Mouse (Mus musculus): ENCODE results near the gene Tuba8.

The Tuba8 gene

GRCm38 (mm10) chr6:121226744-121227143, 16.2 kb downstream of the Tuba8 start:
- DNase-seq (ENCODE audit: low read depth, low spot score) = no peak

GRCm38 (mm10) chr6:121228421-121228820, 17.9 kb downstream of the Tuba8 start:
- DNase-seq (ENCODE audit: low read depth, low spot score) = no peak

DNA sequence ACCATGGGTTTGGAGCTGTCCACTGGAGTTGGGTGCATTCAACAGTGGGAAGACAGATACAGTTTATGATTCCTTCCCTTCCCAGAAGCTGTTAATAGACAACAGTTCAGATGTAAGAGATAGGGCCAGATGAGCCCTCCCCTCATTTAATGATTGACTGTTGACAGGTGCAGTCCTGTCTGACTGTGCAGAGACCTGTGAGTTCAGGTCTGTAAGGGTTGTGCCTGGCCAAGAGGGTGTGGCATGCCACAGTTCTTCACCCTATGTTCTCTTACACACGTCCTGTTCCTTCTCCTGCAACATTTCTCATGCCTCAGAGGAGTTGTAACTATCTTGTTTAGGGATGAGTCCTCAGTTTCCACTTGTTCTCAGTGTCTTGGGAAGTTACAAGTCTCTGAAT, 22.2 kb downstream of the Tuba8 start:
- no peak for DNase-seq (ENCODE audit: low read depth, low spot score)

DNA sequence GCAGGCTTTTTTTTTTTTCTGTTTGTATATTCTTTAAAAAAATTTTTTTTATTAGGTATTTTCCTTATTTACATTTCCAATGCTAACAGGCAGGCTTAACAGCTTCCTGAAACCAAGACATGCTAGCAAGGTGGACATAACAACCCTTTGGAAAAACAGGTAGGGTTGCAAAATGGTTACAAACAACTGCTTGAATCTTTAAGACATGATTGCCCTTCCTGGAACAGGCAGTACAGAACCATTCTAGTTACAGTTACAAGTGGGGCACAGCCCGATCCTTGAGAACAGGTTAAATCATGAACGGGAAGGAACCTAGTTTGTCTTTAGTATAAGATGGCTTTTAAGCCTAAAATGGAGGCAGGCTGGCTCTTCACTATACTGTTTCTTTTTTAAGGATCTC, 25.9 kb downstream of the Tuba8 start:
- no peak for DNase-seq (ENCODE audit: low read depth, low spot score)

GRCm38 (mm10) chr6:121238209-121238608, 27.7 kb downstream of the Tuba8 start:
- DNase-seq (ENCODE audit: low read depth, low spot score) = no peak

GRCm38 (mm10) chr6:121241780-121242179, 31.3 kb downstream of the Tuba8 start:
- DNase-seq (ENCODE audit: low read depth, low spot score) = no peak

- DNase-seq (ENCODE audit: low read depth, low spot score) = no peak
Observed at GRCm38 (mm10) chr6:121243161-121243560, 32.7 kb downstream of the Tuba8 start.

- peak; percentile 8 for DNase-seq (ENCODE audit: low read depth, low spot score)
Observed at GRCm38 (mm10) chr6:121245127-121246036, 34.9 kb downstream of the Tuba8 start, which contains the start of gene Usp18. Usp18 (plus strand) TSS chr6:121245906.

DNA sequence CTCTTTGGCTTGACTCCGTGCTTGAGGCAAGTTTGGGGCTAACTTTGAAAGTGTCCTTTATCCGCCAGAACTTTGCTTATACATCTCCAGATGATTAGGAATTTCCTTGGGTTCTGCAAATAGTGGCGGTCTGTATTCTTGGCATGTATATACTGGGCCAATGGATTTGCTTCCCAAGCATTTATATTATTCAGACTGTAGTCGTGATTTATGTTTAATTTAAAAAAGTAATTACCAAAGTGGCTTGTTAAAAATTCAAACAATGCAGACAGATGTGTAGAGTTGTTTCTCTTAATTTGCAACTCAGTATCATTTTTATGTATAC, 35.5 kb downstream of the Tuba8 start:
- no peak for DNase-seq (ENCODE audit: low read depth, low spot score)

GRCm38 (mm10) chr6:121250406-121250805, 39.9 kb downstream of the Tuba8 start:
- no peak for DNase-seq (ENCODE audit: low read depth, low spot score)

- no peak for DNase-seq (ENCODE audit: low read depth, low spot score)
Observed at GRCm38 (mm10) chr6:121251256-121251655, 40.8 kb downstream of the Tuba8 start.

DNA sequence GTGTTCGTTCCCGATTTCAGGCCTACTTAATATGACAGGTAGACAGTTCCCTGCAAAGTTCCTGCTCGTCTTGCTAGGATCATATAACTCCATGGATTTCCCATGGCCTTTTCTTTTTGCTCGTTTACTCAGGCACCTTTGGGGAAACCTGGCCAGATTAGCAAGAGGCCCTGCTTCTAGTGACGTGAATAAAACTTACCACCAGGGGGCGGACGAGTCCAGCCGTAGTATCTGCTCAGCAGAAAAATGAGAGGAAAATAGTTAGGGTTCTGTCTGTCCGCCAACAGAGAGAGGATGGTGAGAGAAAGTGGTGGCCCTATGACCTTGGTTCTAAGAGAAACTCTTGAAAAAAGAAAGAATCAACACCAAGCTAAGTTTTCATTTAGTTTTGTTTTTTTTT, 50.1 kb downstream of the Tuba8 start:
- DNase-seq (ENCODE audit: low read depth, low spot score) = no peak

DNA sequence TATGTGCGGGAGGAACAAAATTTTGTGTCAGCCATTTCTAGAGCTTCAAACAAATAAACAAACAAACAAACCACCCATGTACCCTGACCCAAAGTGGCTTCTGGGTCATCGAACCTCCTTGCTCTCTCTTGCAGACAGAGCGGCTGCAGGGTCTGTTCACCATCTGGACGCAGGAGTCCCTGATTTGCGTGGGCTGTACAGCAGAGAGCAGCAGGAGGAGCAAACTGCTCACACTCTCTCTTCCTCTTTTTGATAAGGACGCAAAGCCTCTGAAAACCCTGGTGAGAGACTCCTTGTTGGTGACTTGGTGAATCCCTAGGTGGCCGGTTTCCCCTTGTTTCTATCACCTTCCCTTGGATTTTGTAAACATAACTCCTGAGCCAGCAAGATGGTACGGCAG, 50.7 kb downstream of the Tuba8 start:
- no peak for DNase-seq (ENCODE audit: low read depth, low spot score)

GRCm38 (mm10) chr6:121262004-121262403, 51.5 kb downstream of the Tuba8 start:
- no peak for DNase-seq (ENCODE audit: low read depth, low spot score)

DNA sequence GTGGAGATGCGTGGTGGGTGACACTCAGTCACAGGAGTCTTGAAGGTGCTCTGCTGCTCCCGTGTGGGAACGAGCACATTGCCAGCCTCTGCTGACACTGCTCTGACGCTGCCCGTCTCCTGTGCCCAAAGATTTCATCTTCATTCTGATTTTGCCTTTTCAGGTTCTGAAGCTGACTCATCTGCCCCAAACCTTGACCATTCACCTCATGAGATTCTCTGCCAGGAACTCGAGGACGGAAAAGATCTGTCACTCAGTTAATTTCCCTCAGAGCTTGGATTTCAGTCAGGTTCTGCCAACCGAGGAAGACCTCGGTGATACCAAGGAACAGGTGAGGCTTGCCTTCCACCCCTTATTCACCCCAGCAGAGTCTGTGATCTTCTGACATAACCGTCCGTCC, 52.0 kb downstream of the Tuba8 start:
- DNase-seq (ENCODE audit: low read depth, low spot score) = no peak

GRCm38 (mm10) chr6:121270156-121270555, 59.7 kb downstream of the Tuba8 start:
- DNase-seq (ENCODE audit: low read depth, low spot score) = no peak

DNA sequence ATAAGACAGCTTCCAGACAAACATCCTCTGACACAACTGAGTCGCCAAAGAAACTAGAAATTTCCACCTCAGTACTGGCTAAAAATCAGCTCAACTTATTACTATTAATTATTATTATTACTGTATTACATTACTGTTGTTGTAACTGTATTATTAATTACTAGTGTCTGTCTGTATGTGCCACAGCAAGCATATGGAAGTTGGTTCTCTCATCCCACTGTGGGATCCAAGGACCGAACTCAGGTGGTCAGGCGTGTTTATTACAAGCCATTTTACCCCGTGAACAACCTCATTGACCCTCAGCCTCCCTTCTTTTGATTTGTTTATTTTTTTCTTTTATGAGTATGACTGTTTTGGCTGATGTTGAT, 61.2 kb downstream of the Tuba8 start:
- DNase-seq (ENCODE audit: low read depth, low spot score) = no peak

DNA sequence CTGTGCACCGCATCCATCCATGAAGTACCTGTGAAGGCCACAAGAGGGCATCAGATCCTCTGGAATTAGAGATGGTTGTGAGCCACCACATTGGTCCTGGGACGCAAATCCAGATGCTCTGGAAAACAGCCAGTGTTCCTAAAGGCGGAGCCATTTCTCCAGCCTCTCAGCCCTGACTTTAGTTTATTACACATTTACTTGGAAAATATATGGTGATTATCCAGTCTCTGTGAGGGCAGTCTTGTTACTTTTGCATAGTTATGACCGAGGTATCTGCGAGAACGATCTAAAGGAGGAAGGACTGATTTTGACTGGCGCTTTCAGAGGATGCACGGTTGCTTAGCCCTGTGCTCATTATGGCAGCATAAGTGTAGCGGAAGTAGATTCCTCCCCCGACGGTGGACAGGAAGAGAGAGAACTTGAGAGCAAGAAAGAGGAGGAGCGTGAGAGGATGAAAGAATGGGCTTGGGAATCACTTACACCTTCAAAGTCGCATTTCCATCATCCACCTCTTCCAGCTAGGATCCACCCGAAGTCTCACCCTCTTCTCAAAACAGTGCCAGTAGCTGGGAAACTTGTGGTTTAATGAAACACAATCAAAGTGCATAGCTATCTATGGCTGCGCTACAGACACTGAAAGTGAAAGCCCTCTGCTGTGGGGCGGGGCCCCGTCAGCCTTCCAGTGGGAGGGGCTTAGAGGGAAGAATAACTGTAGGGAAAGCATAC, 61.7 kb downstream of the Tuba8 start:
- peak; percentile 66 for DNase-seq (ENCODE audit: low read depth, low spot score)

DNA sequence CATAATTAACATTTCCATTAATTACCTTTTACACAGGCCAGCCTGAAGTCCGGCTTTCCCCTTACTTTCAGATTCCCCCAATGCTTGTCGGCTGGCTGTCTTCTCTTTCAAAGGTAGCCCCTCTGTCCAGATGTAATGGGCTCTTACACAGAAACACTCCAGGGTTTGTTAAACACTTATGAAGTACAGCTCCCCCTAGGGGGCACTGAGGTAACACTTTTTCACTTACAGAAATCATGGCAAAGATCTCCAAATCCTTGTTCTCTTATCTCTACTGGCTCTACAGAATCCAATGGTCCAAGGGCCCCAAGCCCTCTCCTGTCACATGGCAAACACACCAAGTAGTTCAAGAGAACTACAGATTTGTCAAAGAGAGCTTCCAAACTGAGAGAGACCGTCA, 63.9 kb downstream of the Tuba8 start:
- no peak for DNase-seq (ENCODE audit: low read depth, low spot score)

All from brain, embryonic 18.5 days (tissue).